In the genomic region with DNA sequence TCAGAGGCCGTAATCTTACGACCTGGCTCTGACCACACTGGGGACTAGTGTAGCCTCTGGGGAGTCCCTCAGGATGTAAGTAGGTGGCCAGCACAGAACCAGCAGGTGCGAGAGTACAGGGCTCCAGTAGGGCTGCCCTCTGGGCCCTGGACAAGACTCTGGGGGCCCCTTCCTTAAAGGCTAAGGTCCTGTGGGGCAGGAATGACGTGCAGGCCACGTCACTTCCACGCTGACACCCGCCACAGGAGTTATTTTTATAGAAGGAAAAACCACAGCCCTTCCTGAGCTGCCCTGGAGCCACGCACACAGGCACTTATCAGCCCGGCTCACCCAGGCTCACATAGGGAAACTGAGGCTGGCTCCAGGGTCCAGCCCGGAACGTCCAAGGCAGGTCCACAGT, we compare ENCODE assay signal across 17 mouse cellular contexts. TPM values are rescaled to one million over a fixed set of nuclear protein-coding genes. Genes with fewer than 3 reads are reported as not detected.
DNase-seq lines count a peak whose midpoint lies in the region; ATAC-seq and TF ChIP-seq lines count a peak whose summit lies in the region.
"Had no signal": no experiment of that assay in that cellular context is flagged by ENCODE, and none has a peak within 500 bp of the region (broad histone marks: within the 10 kb centered on the region; RNA-seq: fewer than 3 reads in every experiment).

No protein-coding gene starts in this region.

- H3K4me1 ChIP-seq in brown adipose tissue, adult 24 weeks (ENCODE audit: control insufficient read depth, insufficient read depth, insufficient read length, low read length), result peaks cover 21% of the 10 kb centered on the region
- peaks cover 20% of the 10 kb centered on the region for H3K4me1 ChIP-seq in cerebellum, adult 2 months (ENCODE audit: control insufficient read depth, insufficient read depth, low read length)
- H3K4me1 ChIP-seq: liver, embryonic 15.5 days had no signal

- peak overlapping the region; percentile 57 for H3K4me3 ChIP-seq in brown adipose tissue, adult 24 weeks (ENCODE audit: insufficient read depth, low read depth, low read length)
- no peak overlapping the region for H3K4me3 ChIP-seq in cerebellum, adult 2 months (replicated peaks; ENCODE audit: insufficient read depth, low read depth, low read length)
- H3K4me3 ChIP-seq: embryonic facial prominence, embryonic 13.5 days; forebrain, embryonic 12.5 days; liver, embryonic 15.5 days; midbrain, embryonic 12.5 days; neural tube, embryonic 12.5 days had no signal

- 85% methylated on average over 11 of the region's 11 CpGs for WGBS in cerebellum, adult 2 months

- TF ChIP-seq CTCF in cerebellum, adult 2 months (IDR thresholded peaks at IDR 0.05; ENCODE audit: borderline replicate concordance, insufficient read depth, low read depth, low read length), result no peak

- H3K27me3 ChIP-seq in cerebellum, adult 2 months (ENCODE audit: control insufficient read depth, insufficient read depth, low read length), result no peaks in the 10 kb centered on the region
- H3K27me3 ChIP-seq: embryonic facial prominence, embryonic 13.5 days; forebrain, embryonic 12.5 days; midbrain, embryonic 12.5 days; neural tube, embryonic 12.5 days had no signal

- intact Hi-C loops in heart, postnatal 36 days (cut with DNase I), result loop anchor here (2.0 kb wide), 1 partner anchor 41 kb away; no protein-coding TSS in a partner anchor

- TF ChIP-seq POLR2A in cerebellum, adult 2 months (IDR thresholded peaks at IDR 0.05; ENCODE audit: borderline replicate concordance, insufficient read depth, low read length), result no peak

- ATAC-seq in granulocyte monocyte progenitor cell, adult 5-6 weeks (replicated peaks; ENCODE audit: poor library complexity, severe bottlenecking), result peak; percentile 60
- ATAC-seq: hindbrain, postnatal 0 days had no signal

- peak overlapping the region; percentile 100 for H3K27ac ChIP-seq in brown adipose tissue, adult 24 weeks (replicated peaks; ENCODE audit: low read depth, low read length)
- no peak overlapping the region for H3K27ac ChIP-seq in cerebellum, adult 2 months (ENCODE audit: insufficient read depth, low read length)
- H3K27ac ChIP-seq: embryonic facial prominence, embryonic 13.5 days; forebrain, embryonic 12.5 days; hindbrain, postnatal 0 days; liver, embryonic 15.5 days; midbrain, embryonic 12.5 days; neural tube, embryonic 12.5 days had no signal

- DNase-seq in kidney, postnatal 14 days, result peak; percentile 39
- no peak for DNase-seq in kidney, adult 11 months
- DNase-seq in heart, postnatal 36 days, result peak; percentile 56 to 58
- DNase-seq in cerebellum, adult 2 months, result no peak
- no peak for DNase-seq in layer of hippocampus, adult 11-12 months (ENCODE audit: low spot score)
- DNase-seq: adrenal gland, adult 2 months; cerebellum, adult 9-11 months had no signal

RNA-seq across cellular contexts. Expression of gene Jag2, which starts 12.1 kb away (rescaled TPM):
- polyA plus RNA-seq in brown adipose tissue, adult 24 weeks (2012; ENCODE audit: insufficient read depth, insufficient read length, missing spikeins), result 2.2 and 3.2 TPM in 2 replicates
- 0.95 and 1.0 TPM in 2 replicates for total RNA-seq in granulocyte monocyte progenitor cell, adult 5-6 weeks (2014; fragmentation: Nextera tagmentation)
- total RNA-seq in granulocyte monocyte progenitor cell, adult 5-6 weeks (2017), result 0.22 and 1.4 TPM in 2 replicates
- 10 to 100 TPM; 24.4 to 28.4 TPM for total RNA-seq in heart, postnatal 36 days (2021)
- 23.0 and 24.4 TPM in 2 replicates for polyA plus RNA-seq in cerebellum, adult 2 months (2012; rRNA removed)

RNA-seq across cellular contexts. Expression of gene Nudt14, which starts 24.4 kb away (rescaled TPM):
- polyA plus RNA-seq in brown adipose tissue, adult 24 weeks (2012; ENCODE audit: insufficient read depth, insufficient read length, missing spikeins), result 19.4 and 23.6 TPM in 2 replicates
- 15.9 and 33.3 TPM in 2 replicates for total RNA-seq in granulocyte monocyte progenitor cell, adult 5-6 weeks (2014; fragmentation: Nextera tagmentation)
- 16.6 and 25.4 TPM in 2 replicates for total RNA-seq in granulocyte monocyte progenitor cell, adult 5-6 weeks (2017)
- total RNA-seq in heart, postnatal 36 days (2021), result 10 to 100 TPM in 1 of 2 experiments, 1 to 10 TPM in 1; 5.6 to 10.6 TPM
- polyA plus RNA-seq in cerebellum, adult 2 months (2012; rRNA removed), result 23.8 and 24.2 TPM in 2 replicates

RNA-seq across cellular contexts. Expression of gene Gpr132, which starts 49.5 kb away (rescaled TPM):
- not detected in 2 replicates for polyA plus RNA-seq in brown adipose tissue, adult 24 weeks (2012; ENCODE audit: insufficient read depth, insufficient read length, missing spikeins)
- total RNA-seq in granulocyte monocyte progenitor cell, adult 5-6 weeks (2014; fragmentation: Nextera tagmentation), result 10.4 and 20.5 TPM in 2 replicates
- 5.8 and 6.2 TPM in 2 replicates for total RNA-seq in granulocyte monocyte progenitor cell, adult 5-6 weeks (2017)
- under 1 TPM; 0.19 TPM for total RNA-seq in heart, postnatal 36 days (2021)
- polyA plus RNA-seq in cerebellum, adult 2 months (2012; rRNA removed), result 0.05 and 0.08 TPM in 2 replicates
- total RNA-seq: layer of hippocampus, adult 18-20 months; left cerebral cortex, postnatal 36 days had no signal
- polyA plus RNA-seq: embryonic facial prominence, embryonic 13.5 days; forebrain, embryonic 12.5 days; midbrain, embryonic 12.5 days; neural tube, embryonic 12.5 days had no signal

RNA-seq across cellular contexts. Expression of gene Btbd6, which starts 58.8 kb away (rescaled TPM):
- 10.1 and 10.9 TPM in 2 replicates for polyA plus RNA-seq in brown adipose tissue, adult 24 weeks (2012; ENCODE audit: insufficient read depth, insufficient read length, missing spikeins)
- 2.4 and 10.5 TPM in 2 replicates for total RNA-seq in granulocyte monocyte progenitor cell, adult 5-6 weeks (2014; fragmentation: Nextera tagmentation)
- total RNA-seq in granulocyte monocyte progenitor cell, adult 5-6 weeks (2017), result 3.3 and 6.8 TPM in 2 replicates
- 10 to 100 TPM; 24.3 to 24.7 TPM for total RNA-seq in heart, postnatal 36 days (2021)
- polyA plus RNA-seq in cerebellum, adult 2 months (2012; rRNA removed), result 61.6 and 68.6 TPM in 2 replicates

Comparison
In these comparisons a context has a peak if more than half of its experiments do, and no peak if none do; other contexts are left out.
1. DNase-seq: peak in kidney, postnatal 14 days (single experiment) and heart, postnatal 36 days (2 of 2); none in kidney, adult 11 months (single experiment), cerebellum, adult 2 months (0 of 2) and layer of hippocampus, adult 11-12 months (single experiment).
2. RNA of gene Jag2, which starts 12.1 kb away (total RNA-seq): 24.4 to 28.4 TPM in heart, postnatal 36 days; 0.22 to 1.4 TPM in granulocyte monocyte progenitor cell, adult 5-6 weeks; every median in the first group is over 10 times any median in the second.
3. RNA of gene Gpr132, which starts 49.5 kb away (total RNA-seq): 5.8 to 20.5 TPM in granulocyte monocyte progenitor cell, adult 5-6 weeks; 0.19 TPM in heart, postnatal 36 days; every median in the first group is over 4 times any median in the second.